Mouse (Mus musculus) kidney, adult 9 months (tissue): ENCODE results near the gene Slco3a1.

Experiments used
- DNase-seq: peaks from one replicate; pipeline ENCODE4 v3.0.0; 2022

Gene Slco3a1

GRCm38 (mm10) chr7:74554608-74555311 is at the start of gene Slco3a1:
Slco3a1 (minus strand) TSS chr7:74554780.
- peak; percentile 88 for DNase-seq

DNA sequence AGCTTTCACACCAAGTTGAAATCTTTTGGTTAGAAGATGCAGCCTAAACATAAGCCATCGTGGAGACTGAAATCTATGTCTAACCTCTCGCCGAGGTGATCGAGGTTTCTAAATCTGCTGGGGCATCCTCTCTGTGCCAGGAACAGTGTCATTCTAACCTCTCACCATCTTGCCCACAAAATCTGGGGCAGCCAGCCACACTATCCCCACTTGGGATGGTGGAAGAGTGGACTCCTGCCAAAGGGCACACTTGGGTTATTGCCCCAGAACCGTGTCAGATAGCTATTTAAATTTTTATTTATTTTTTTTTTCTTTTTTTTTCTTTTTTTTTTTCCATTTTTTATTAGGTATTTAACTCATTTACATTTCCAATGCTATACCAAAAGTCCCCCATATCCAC is 46.4 kb upstream of the Slco3a1 start:
- no peak for DNase-seq

DNA sequence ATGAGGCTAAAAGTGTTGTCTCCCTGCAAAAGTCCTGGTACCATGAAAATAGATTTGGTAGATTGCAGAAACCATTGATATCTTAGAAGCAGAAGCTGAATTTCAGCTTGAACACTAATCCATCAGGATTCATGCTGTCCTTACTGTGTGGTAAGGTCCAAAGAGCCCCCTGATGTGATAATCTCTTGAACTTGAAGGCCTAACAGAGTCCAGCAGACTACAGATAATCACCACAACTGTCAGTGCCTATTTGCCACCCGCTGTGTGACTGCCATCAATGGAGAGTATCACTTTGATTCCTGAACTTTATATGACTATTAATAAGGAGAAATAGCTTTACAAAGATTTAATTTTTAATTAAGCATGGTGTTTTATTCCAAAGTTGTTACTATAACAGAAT is 24.8 kb upstream of the Slco3a1 start:
- DNase-seq, result no peak

GRCm38 (mm10) chr7:74575678-74576077 is 21.1 kb upstream of the Slco3a1 start:
- no peak for DNase-seq

GRCm38 (mm10) chr7:74555416-74555815 is 836 bp upstream of the Slco3a1 start:
- DNase-seq, result peak; percentile 74

DNA sequence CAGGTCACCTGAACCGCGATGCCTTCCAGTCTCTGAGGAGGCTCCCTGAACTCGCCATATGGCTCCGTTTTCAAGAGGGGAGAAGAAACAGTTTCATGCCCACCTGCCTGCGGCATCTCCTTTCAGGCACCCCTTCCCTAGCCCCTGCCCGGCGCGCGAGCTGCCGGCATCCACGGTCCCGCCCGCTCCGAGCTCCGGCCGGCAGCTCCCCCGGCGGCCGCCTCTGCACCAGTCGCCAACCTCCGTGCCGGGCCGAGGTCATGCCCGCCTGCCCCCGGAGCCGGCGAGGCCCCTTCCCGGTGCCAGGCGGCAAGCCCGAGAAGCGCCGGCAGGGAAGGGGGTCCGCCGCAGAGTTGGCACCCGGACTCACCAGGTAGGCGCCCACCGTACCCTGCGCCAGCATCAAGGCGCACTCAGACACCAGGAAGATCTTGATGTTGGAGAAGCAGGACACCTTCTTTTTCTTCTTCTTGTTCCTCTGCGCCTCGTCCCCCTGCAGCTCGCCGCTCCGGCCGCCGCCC is 479 bp downstream of the Slco3a1 start:
- peak; percentile 55 for DNase-seq

DNA sequence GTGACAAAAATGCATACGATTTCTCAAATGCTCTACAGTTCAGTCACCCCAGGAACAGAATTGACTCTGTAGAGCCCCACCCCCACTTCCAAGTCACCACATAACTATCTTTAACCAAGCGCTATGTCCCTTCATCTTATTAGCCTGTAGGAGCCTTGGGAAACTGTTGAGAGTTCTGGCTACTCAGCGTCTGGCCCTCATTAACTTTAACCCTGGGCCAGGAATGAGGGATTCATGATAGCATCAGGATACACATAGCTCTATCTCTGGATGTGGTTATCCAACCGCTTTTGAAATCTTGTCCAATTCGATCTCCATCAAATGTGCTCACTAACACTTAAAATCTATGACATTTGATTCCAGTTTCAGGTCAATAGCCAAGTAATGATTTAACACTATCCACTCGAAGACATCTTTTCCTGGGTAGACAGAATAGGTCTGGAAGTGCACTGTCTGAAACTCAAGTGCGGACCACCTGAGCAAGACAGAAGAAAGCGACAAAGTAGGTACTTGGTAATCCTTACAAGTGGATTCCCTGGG is 1.4 kb downstream of the Slco3a1 start:
- DNase-seq, result peak; percentile 45

DNA sequence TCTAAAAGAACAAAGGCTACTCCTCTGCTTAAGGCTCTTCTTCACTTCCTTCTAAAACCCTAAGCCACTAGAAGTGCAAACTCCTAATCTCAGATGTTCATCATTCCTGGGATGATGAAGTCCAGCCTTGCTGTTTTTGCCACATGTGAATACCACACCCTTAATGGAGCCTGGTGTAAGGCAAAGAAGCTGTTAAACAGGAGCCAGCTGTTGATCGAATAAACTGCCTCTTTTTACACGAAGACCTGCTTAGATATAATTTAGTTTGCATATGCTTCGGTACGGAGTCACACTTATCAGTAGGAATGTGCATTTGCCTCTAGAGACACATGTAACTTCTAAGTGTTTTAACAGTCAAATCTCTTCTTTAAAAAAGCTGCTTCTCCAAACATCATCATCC is 2.0 kb downstream of the Slco3a1 start:
- DNase-seq, result no peak

DNA sequence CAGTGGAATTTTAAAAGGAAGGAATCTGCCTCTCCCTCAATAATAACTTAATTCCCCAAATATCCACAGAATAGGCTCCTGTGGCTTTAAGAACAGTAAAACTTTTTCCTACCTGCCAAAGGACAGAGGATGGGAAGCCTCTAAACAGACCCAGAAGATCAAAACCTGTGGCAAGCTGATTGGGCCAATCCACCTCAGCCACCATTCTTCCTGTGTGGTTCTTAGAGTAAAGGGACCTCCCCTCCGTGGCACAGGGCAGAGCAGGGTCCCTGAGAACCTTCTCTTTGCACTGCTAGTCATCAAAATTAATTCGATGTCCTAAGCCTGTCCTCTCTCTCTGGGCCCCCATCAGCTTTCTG is 2.6 kb downstream of the Slco3a1 start:
- DNase-seq, result no peak

GRCm38 (mm10) chr7:74551338-74551999 is 3.1 kb downstream of the Slco3a1 start:
- DNase-seq, result no peak

- DNase-seq, result peak; percentile 72
These were observed 4.9 kb downstream of the Slco3a1 start for GRCm38 (mm10) chr7:74549686-74550085.

GRCm38 (mm10) chr7:74549013-74549582 is 5.5 kb downstream of the Slco3a1 start:
- DNase-seq, result no peak

DNA sequence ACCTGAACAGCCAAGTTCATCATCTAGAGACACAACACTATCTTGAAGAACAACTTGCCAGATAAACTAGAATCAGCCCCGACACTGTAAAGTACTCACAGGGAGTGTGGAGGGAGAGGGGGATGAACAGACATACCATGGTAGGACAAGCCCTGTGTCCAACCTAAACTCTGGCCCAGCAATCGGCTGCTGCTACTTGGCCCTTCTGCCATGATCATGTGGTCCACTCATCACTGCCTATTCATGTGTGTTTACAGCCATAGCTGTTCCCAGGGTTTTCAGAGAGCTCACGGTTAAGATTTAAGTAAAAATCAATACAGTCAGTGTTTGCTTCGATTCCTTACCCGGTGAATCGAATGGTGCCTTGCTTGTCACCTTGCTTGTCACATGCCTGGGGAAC is 7.9 kb downstream of the Slco3a1 start:
- no peak for DNase-seq

DNA sequence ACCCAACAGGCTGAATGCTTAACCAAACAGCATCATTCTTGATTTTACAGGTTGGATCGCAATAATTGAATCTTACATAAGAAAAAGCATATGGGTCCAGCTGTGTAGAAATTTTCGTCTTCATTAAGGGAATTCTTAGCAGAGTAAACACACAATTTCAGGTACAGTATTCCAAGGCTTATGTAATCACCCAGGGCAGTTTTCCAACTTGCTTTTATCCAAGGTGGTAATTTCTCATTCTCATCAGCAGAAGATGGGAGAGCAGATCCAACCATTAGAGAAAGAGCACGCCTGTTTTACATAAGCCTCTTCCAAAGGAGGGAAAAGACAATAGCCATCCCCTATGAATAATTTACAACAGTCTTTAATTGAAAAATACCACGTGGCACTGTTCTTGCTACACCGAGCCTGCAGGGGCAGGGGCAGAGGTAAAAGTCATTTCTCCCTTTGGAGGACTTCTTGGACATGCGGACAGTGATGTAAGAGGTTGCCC is 9.0 kb downstream of the Slco3a1 start:
- peak; percentile 72 for DNase-seq

DNA sequence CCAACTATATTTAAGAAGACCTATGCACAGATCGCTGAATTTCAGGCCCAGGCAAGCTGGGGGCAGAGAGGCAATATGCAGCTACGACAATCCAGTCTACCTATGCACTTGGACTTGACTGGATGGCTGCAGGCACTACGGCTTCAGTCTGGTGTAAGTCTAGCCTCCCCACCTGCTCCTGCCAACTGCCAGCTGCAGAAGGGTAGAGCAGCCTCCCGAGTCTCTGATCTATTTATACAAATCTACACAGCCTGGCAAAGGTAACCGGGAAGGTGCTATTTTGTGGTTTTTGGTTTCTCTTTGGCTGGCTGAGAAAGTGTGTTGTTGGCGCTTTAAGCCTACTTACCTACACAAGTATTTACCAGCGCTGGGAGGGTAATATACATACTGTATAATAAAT is 10.3 kb downstream of the Slco3a1 start:
- no peak for DNase-seq

DNA sequence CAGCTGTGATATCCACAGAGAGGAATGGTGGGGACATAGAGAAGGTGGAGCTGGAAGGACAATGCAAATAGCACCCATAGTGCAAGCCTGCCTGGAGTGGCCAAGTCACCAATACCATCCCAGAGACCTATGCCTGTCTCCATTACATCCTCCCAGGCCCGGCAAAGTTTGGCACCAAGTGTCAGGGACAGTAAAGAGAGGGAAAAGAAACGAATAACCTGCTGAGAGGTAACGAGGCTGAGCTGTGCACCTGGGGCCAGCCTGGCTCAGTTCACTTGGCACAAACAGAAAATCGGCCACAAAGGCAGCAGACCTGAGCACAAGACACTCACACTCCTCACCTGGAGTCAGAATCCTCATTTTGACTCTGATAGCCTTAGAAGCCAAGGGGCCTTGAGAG is 12.6 kb downstream of the Slco3a1 start:
- no peak for DNase-seq

DNA sequence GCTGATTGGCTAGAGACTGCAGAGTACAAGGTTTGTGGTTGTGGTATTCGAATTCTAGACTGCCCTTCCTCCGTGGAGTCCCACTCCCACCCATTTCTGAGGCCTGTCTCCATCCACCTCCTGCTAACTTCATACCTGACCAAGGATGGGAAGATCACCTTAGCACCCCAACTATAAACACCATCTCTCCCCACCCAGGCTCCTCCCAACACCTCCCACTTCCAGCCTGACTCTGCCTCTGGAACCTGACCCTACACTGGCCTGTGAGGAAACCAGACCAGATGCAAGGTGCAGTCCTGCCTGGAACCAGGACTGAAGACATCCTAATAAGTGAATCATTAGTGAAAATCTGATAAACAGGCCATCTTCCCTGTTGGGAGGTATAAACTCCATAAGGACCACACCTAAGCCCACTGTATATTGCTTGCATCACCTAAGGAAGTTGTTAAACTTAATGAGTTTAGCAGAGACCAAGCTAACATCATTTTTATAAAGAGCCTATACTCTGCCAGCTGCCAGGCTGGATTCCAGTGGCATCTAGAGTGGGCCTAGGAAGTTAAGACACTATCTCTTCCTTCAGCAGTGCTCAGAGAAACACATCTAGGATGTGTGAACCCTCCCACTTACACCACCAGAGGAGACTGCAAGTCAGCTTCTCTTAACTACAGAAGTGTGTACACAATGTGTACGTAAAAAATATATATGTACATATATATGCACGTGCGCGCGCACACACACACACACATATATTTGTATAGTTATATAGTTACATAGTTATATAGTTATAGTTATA is 13.5 kb downstream of the Slco3a1 start:
- no peak for DNase-seq

DNA sequence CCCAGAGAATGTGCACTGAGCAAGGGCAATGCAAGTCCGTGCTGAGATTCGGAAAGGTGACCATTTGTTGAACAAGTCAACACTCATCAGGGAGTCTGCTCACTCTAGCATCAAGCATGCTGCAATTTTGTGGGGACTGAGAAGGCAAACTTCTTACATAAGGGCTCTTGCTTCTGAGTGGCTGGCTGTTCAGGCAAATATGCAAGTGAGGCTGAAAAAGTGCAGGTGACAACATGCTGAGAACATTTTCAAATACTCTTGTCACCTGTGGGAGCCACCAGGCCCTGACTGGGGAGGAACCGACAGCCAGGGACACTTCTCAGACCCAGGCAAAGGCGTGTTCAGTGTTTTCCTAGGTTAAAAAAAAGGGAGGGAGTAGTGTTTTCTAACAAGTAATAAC is 18.4 kb downstream of the Slco3a1 start:
- DNase-seq, result no peak

- no peak for DNase-seq
These were observed 23.0 kb downstream of the Slco3a1 start for GRCm38 (mm10) chr7:74531468-74532097.

- DNase-seq, result no peak
These were observed 24.7 kb downstream of the Slco3a1 start for GRCm38 (mm10) chr7:74529877-74530276.

GRCm38 (mm10) chr7:74529183-74529757 is 25.3 kb downstream of the Slco3a1 start:
- no peak for DNase-seq

GRCm38 (mm10) chr7:74528182-74528581 is 26.4 kb downstream of the Slco3a1 start:
- no peak for DNase-seq
